8 mouse cellular contexts compared by ENCODE assay signal in the genomic region with DNA sequence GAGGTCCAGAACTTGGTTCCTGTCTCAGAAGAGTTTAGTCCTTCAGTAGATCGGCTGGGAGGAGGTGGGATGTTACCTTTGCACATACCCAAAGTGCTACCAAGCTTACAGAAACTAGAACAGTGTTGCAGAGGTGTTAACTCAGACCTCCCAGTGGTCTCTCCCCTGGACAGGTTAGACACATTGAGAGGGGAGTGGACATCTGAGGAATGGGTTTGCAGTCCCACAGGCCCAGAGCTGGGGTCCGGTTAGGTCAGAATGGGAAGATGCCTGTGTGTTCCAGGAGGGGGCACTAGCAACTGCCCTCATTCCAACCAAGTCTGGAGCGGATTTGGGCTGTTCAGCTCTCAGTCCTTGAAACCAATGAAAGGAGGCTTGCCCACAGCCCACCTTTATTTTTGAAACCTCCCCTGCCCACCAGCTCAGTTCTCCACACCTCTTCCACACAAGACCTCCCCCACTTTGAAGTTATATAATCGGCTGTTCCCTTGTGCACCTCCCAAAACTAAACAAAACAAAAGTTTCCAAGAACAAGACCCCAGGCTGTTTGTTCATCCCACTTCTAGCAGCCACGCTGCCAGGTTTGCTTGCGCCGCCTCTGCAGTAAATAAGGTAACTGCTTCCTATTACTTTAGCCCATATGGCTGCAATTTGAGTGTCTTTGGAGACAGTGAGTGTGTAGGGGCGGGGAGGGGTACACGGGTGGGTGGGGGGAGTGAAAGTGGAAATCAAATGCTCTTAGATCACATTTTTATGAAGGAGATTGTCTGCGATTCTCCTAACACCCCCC. TPM values are rescaled to one million over a fixed set of nuclear protein-coding genes. Genes with fewer than 3 reads are reported as not detected.
DNase-seq lines count a peak whose midpoint lies in the region; ATAC-seq and TF ChIP-seq lines count a peak whose summit lies in the region.

No protein-coding gene starts in this region.

- peak overlapping the region; percentile 13; the same call in 1 of the 2 replicates for H3K9ac ChIP-seq in liver, adult 2 months (ENCODE audit: low read depth, low read length)
- H3K9ac ChIP-seq in liver, embryonic 11.5 days (ENCODE audit: low read depth, low read length) = no peak overlapping the region
- H3K9ac ChIP-seq in embryonic facial prominence, embryonic 14.5 days (ENCODE audit: low read depth, low read length) = 0 out of 2 replicates have a peak overlapping the region, but pooled peaks have one; percentile 28
- H3K9ac ChIP-seq in midbrain, embryonic 14.5 days (replicated peaks; ENCODE audit: low read length) = no peak overlapping the region

- no peak overlapping the region; the same call in 1 of the 2 replicates for H3K4me2 ChIP-seq in liver, embryonic 11.5 days
- peak overlapping the region; percentile 45 for H3K4me2 ChIP-seq in embryonic facial prominence, embryonic 14.5 days (ENCODE audit: low read depth, low read length)
- H3K4me2 ChIP-seq in midbrain, embryonic 14.5 days (ENCODE audit: low read length) = no peak overlapping the region; the same call in 1 of the 2 replicates

- peak; percentile 49 for DNase-seq in CD4-positive, CD25-positive, alpha-beta regulatory T cell, adult 2 months (ENCODE audit: low read depth, low spot score)
- DNase-seq in liver, adult 2 months (ENCODE audit: extremely low read depth, low read depth, low spot score) = peak; percentile 31
- DNase-seq in liver, embryonic 11.5 days (ENCODE audit: low spot score) = no peak
- peak; percentile 87 for DNase-seq in embryonic facial prominence, embryonic 14.5 days (ENCODE audit: low spot score)
- DNase-seq in midbrain, embryonic 14.5 days = peak; percentile 52
- no peak for DNase-seq in gastrocnemius, postnatal 36 days

- ATAC-seq in CD4-positive, CD25-positive, alpha-beta regulatory T cell, adult 4 months = no peak
- no peak for ATAC-seq in liver, embryonic 11.5 days (replicated peaks; ENCODE audit: low FRiP score)
- no peak for ATAC-seq in embryonic facial prominence, embryonic 14.5 days (ENCODE audit: low read depth)
- ATAC-seq in midbrain, embryonic 14.5 days (ENCODE audit: low FRiP score, low TSS enrichment) = no peak
- no peak for ATAC-seq in frontal cortex, adult (ENCODE audit: low TSS enrichment)

- TF ChIP-seq CTCF in liver, adult 2 months (IDR thresholded peaks at IDR 0.05; ENCODE audit: low read depth, low read length) = peak; percentile 64

- H3K27ac ChIP-seq in liver, adult 2 months (replicated peaks; ENCODE audit: insufficient read depth, low read depth, low read length) = no peak overlapping the region
- no peak overlapping the region for H3K27ac ChIP-seq in liver, embryonic 11.5 days (ENCODE audit: low read depth, low read length)
- H3K27ac ChIP-seq in embryonic facial prominence, embryonic 14.5 days (replicated peaks; ENCODE audit: low read depth, low read length) = no peak overlapping the region; the same call in 1 of the 2 replicates
- no peak overlapping the region for H3K27ac ChIP-seq in midbrain, embryonic 14.5 days (replicated peaks; ENCODE audit: low read depth, low read length)

- H3K79me2 ChIP-seq in liver, adult 2 months (ENCODE audit: control insufficient read depth, insufficient read depth, low read length) = no peaks in the 10 kb centered on the region

- H3K36me3 ChIP-seq in liver, adult 2 months (ENCODE audit: control insufficient read depth, insufficient read depth, low read length) = no peaks in the 10 kb centered on the region
- H3K36me3 ChIP-seq in liver, embryonic 11.5 days (ENCODE audit: control insufficient read depth, insufficient read depth, low read length) = no peaks in the 10 kb centered on the region
- peaks cover 3% of the 10 kb centered on the region for H3K36me3 ChIP-seq in embryonic facial prominence, embryonic 14.5 days (ENCODE audit: control insufficient read depth, insufficient read depth, low read length)
- H3K36me3 ChIP-seq in midbrain, embryonic 14.5 days (ENCODE audit: control insufficient read depth, insufficient read depth, low read length) = peaks cover 4% of the 10 kb centered on the region

- no peak for TF ChIP-seq POLR2A in liver, adult 2 months (IDR thresholded peaks at IDR 0.05; ENCODE audit: extremely low read depth, insufficient read depth, low read length)

- H3K4me3 ChIP-seq in liver, adult 2 months (ENCODE audit: insufficient read depth, low read depth, low read length) = no peak overlapping the region
- no peak overlapping the region for H3K4me3 ChIP-seq in liver, embryonic 11.5 days (ENCODE audit: low read depth, low read length)
- 0 out of 2 replicates have a peak overlapping the region, but pooled peaks have one; percentile 12 for H3K4me3 ChIP-seq in embryonic facial prominence, embryonic 14.5 days (ENCODE audit: low read depth, low read length)
- no peak overlapping the region for H3K4me3 ChIP-seq in midbrain, embryonic 14.5 days (replicated peaks; ENCODE audit: low read depth, low read length)

- H3K9me3 ChIP-seq in liver, embryonic 11.5 days (ENCODE audit: control insufficient read depth, low read length) = no peaks in the 10 kb centered on the region
- no peaks in the 10 kb centered on the region for H3K9me3 ChIP-seq in embryonic facial prominence, embryonic 14.5 days (ENCODE audit: control insufficient read depth, low read length)
- H3K9me3 ChIP-seq in midbrain, embryonic 14.5 days (ENCODE audit: control insufficient read depth, low read length) = no peaks in the 10 kb centered on the region

- peaks cover 27% of the 10 kb centered on the region for H3K4me1 ChIP-seq in liver, adult 2 months (ENCODE audit: control insufficient read depth, insufficient read depth, low read length)
- peaks cover 43% of the 10 kb centered on the region for H3K4me1 ChIP-seq in liver, embryonic 11.5 days (replicated peaks; ENCODE audit: control insufficient read depth, insufficient read depth, low read length)
- peaks cover 53% of the 10 kb centered on the region for H3K4me1 ChIP-seq in embryonic facial prominence, embryonic 14.5 days (ENCODE audit: control insufficient read depth, insufficient read depth, low read length)
- peaks cover 37% of the 10 kb centered on the region for H3K4me1 ChIP-seq in midbrain, embryonic 14.5 days (ENCODE audit: control insufficient read depth, insufficient read depth, low read length)

- 24% methylated on average over 10 of the region's 10 CpGs for WGBS in liver, adult 2 months
- 5% methylated on average over 10 of the region's 10 CpGs for WGBS in liver, embryonic 11.5 days
- WGBS in embryonic facial prominence, embryonic 14.5 days = 4% methylated on average over 10 of the region's 10 CpGs
- WGBS in midbrain, embryonic 14.5 days = 3% methylated on average over 10 of the region's 10 CpGs

- intact Hi-C loops in gastrocnemius, postnatal 36 days (cut with DNase I) = loop anchor here (5.0 kb wide), 1 partner anchor 83 kb away; no protein-coding TSS in a partner anchor

- peaks cover 4% of the 10 kb centered on the region; the same call in 1 of the 2 replicates for H3K27me3 ChIP-seq in liver, adult 2 months (ENCODE audit: control insufficient read depth, insufficient read depth, low read length)
- peaks cover 86% of the 10 kb centered on the region for H3K27me3 ChIP-seq in liver, embryonic 11.5 days (replicated peaks; ENCODE audit: control insufficient read depth, insufficient read depth, low read length)
- H3K27me3 ChIP-seq in embryonic facial prominence, embryonic 14.5 days (replicated peaks; ENCODE audit: control insufficient read depth, insufficient read depth, low read length) = peaks cover 72% of the 10 kb centered on the region
- H3K27me3 ChIP-seq in midbrain, embryonic 14.5 days (ENCODE audit: control insufficient read depth, insufficient read depth, low read length) = peaks cover 78% of the 10 kb centered on the region

RNA-seq across cellular contexts. Expression of a gene that starts 3.2 kb away (rescaled TPM):
- 1 to 10 TPM; 4.0 to 6.7 TPM for polyA plus RNA-seq in CD4-positive, CD25-positive, alpha-beta regulatory T cell, adult 4 months (2017; shearing (Covaris generic))
- total RNA-seq in liver, adult 2 months (2014; rRNA removed) = 4.3 and 5.1 TPM in 2 replicates
- polyA plus RNA-seq in liver, adult 2 months (2012; rRNA removed) = 1.7 and 4.4 TPM in 2 replicates
- 6.5 and 7.1 TPM in 2 replicates for polyA plus RNA-seq in liver, embryonic 11.5 days (2014; fragmentation: Nextera tagmentation; extraction: Ambion mirVana)
- 9.6 and 10.1 TPM in 2 replicates for polyA plus RNA-seq in embryonic facial prominence, embryonic 14.5 days (2014; fragmentation: Nextera tagmentation; extraction: Ambion mirVana)
- 11.5 and 12.4 TPM in 2 replicates for polyA plus RNA-seq in midbrain, embryonic 14.5 days (2014; fragmentation: Nextera tagmentation; extraction: Ambion mirVana)
- 1 to 10 TPM; 1.5 to 1.9 TPM for total RNA-seq in gastrocnemius, postnatal 36 days (2021)

RNA-seq across cellular contexts. Expression of a gene that starts 21.2 kb away (rescaled TPM):
- polyA plus RNA-seq in CD4-positive, CD25-positive, alpha-beta regulatory T cell, adult 4 months (2017; shearing (Covaris generic)) = 1 to 10 TPM; 1.4 to 1.5 TPM
- total RNA-seq in liver, adult 2 months (2014; rRNA removed) = 3.9 and 4.9 TPM in 2 replicates
- polyA plus RNA-seq in liver, adult 2 months (2012; rRNA removed) = 2.9 and 4.1 TPM in 2 replicates
- polyA plus RNA-seq in liver, embryonic 11.5 days (2014; fragmentation: Nextera tagmentation; extraction: Ambion mirVana) = 22.1 and 22.2 TPM in 2 replicates
- polyA plus RNA-seq in embryonic facial prominence, embryonic 14.5 days (2014; fragmentation: Nextera tagmentation; extraction: Ambion mirVana) = 23.9 and 28.3 TPM in 2 replicates
- polyA plus RNA-seq in midbrain, embryonic 14.5 days (2014; fragmentation: Nextera tagmentation; extraction: Ambion mirVana) = 15.6 and 20.7 TPM in 2 replicates
- total RNA-seq in gastrocnemius, postnatal 36 days (2021) = 1 to 10 TPM in 1 of 2 experiments, under 1 TPM in 1; 0.79 to 1.1 TPM

RNA-seq across cellular contexts. Expression of a gene that starts 42.1 kb away (rescaled TPM):
- 1 to 10 TPM; 1.7 to 3.7 TPM for polyA plus RNA-seq in CD4-positive, CD25-positive, alpha-beta regulatory T cell, adult 4 months (2017; shearing (Covaris generic))
- total RNA-seq in liver, adult 2 months (2014; rRNA removed) = 2.8 and 2.9 TPM in 2 replicates
- 7.9 and 8.2 TPM in 2 replicates for polyA plus RNA-seq in liver, adult 2 months (2012; rRNA removed)
- 5.1 TPM in 2 replicates for polyA plus RNA-seq in liver, embryonic 11.5 days (2014; fragmentation: Nextera tagmentation; extraction: Ambion mirVana)
- polyA plus RNA-seq in embryonic facial prominence, embryonic 14.5 days (2014; fragmentation: Nextera tagmentation; extraction: Ambion mirVana) = 11.0 and 13.5 TPM in 2 replicates
- polyA plus RNA-seq in midbrain, embryonic 14.5 days (2014; fragmentation: Nextera tagmentation; extraction: Ambion mirVana) = 19.0 and 19.3 TPM in 2 replicates
- total RNA-seq in gastrocnemius, postnatal 36 days (2021) = 1 to 10 TPM; 1.6 to 3.0 TPM

RNA-seq across cellular contexts. Expression of a gene that starts 56.0 kb away (rescaled TPM):
- polyA plus RNA-seq in CD4-positive, CD25-positive, alpha-beta regulatory T cell, adult 4 months (2017; shearing (Covaris generic)) = not detected
- total RNA-seq in liver, adult 2 months (2014; rRNA removed) = not detected in 2 replicates
- polyA plus RNA-seq in liver, adult 2 months (2012; rRNA removed) = not detected in 2 replicates
- not detected in 2 replicates for polyA plus RNA-seq in liver, embryonic 11.5 days (2014; fragmentation: Nextera tagmentation; extraction: Ambion mirVana)
- not detected in 2 replicates for polyA plus RNA-seq in embryonic facial prominence, embryonic 14.5 days (2014; fragmentation: Nextera tagmentation; extraction: Ambion mirVana)
- not detected in 2 replicates for polyA plus RNA-seq in midbrain, embryonic 14.5 days (2014; fragmentation: Nextera tagmentation; extraction: Ambion mirVana)
- total RNA-seq in gastrocnemius, postnatal 36 days (2021) = not detected

Comparison
In these comparisons a context has a peak if more than half of its experiments do, and no peak if none do; other contexts are left out.
1. DNase-seq: peak in CD4-positive, CD25-positive, alpha-beta regulatory T cell, adult 2 months (single experiment), liver, adult 2 months (single experiment), embryonic facial prominence, embryonic 14.5 days (single experiment) and midbrain, embryonic 14.5 days (single experiment); none in liver, embryonic 11.5 days (single experiment) and gastrocnemius, postnatal 36 days (0 of 2).
2. H3K9ac ChIP-seq: peak in liver, adult 2 months (single experiment) and embryonic facial prominence, embryonic 14.5 days (single experiment); none in liver, embryonic 11.5 days (single experiment) and midbrain, embryonic 14.5 days (single experiment).